Mouse (Mus musculus) frontal cortex, adult 2 months (tissue): ENCODE results near the gene Pitx2. TPM values are rescaled to one million over a fixed set of nuclear protein-coding genes. Genes with fewer than 3 reads are reported as not detected.

ENCODE experiments used
- DNase-seq, 2 experiments: peaks; one replicate each; pipeline ENCODE4 v3.0.0; 2022; ENCODE audit warnings: low spot score in 1 of 2; ENCODE audit errors: extremely low spot score in 1 of 2
- polyA plus RNA-seq: library from polyadenylated mRNA; depleted of rRNA; stranded (reverse); fragments of >200 nt; gene quantifications from 2 replicates; pipeline ENCODE4 v1.2.3, GENCODE M21; 2012; rRNA removed

The Pitx2 gene
- 0.17 TPM in 1 of 2 replicates, not detected in the other for polyA plus RNA-seq

DNA sequence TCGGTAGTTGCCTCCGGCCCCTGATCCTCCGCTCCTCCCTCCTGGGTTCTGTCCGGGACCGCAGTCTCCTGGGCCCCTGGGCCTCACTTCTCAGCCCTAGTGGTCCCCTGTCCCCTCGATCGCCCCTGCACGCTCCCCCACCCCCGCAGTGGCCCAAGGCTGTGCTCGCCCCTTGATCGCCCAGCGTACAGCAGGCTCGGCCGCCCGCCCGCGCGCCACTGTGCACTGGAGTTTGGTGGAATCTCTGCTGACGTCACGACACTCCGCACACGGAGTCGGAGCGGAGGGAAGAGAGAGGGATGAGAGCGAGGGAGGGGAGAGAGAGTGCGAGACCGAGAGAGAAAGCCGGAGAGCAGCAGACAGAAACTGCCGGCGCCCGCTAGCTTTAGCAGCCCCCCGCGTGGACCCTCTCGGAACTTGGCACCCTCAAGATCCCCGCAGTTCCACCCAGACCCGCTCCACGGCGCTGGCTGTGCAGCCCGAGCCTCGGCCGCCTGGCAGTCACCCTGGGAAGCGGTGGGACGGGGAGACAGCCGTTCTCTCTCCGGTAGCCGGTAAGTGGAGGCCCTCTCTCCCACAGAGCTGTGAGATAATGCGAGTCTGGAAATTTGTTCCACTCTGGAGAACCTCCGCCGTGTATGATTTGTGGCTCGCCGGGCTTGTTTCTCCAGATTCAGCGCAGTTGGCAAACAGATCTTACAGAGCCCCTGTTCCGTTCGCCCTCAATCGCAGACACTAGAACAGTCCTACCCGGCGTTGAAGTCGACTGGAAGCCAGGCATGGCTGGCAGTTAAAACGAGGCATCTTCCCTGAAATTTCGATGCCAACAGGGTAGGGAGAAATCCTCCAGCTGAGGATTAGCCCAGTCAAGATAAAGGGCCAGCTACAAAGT lies at the start of gene Pitx2:
Gene Pitx2, plus strand, starts transcription at position 270 of the 892 bp plus-strand sequence.
- no peak for DNase-seq

DNA sequence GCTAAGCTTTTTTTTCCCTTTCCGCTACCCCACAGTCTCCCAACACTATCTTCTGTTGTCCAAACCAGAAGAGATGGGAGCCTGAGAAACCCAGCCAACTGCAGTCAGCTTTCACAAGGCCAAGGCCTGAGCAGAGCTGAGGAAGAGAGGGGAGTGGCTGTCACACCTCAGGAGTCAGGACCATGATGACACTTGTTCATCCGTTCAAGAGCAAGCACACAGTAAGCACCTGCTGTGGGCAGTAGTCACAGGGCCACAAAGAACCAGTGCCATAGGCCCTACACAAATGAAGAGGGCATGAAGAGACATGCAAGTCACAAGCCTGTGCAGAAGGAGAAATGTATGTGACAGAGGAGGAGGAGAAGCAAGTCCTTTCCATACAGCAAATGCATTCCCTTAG lies 49.7 kb upstream of the Pitx2 start:
- no peak for DNase-seq

- no peak for DNase-seq
Measured at GRCm38 (mm10) chr3:129151096-129151685, 48.5 kb upstream of the Pitx2 start.

DNA sequence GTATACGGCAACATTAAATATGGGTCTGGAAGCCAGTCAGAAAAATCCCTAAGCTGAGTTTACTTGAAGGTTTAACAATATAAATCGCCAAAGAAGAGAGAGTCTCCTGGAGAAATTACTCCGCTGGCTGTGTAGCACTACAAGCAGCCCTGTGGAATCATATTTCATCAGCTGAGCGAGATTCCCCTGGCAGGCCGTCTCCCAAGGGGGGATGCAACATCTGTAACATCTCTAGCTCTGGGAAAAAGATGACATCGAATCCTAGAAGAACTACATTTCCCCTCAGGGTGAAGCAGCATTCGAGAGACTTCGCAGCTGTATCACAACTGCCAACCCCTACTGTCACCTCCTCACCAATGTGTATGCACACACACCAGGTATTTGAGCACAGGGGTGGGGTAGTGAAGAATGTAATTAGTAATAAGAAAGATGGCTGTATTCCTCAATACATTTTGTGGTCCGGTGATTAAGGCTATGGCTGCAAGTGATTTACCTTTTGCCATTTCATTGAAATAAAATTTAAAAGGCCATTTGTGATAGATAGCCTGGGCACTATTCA lies 40.8 kb upstream of the Pitx2 start:
- DNase-seq, result no peak

DNA sequence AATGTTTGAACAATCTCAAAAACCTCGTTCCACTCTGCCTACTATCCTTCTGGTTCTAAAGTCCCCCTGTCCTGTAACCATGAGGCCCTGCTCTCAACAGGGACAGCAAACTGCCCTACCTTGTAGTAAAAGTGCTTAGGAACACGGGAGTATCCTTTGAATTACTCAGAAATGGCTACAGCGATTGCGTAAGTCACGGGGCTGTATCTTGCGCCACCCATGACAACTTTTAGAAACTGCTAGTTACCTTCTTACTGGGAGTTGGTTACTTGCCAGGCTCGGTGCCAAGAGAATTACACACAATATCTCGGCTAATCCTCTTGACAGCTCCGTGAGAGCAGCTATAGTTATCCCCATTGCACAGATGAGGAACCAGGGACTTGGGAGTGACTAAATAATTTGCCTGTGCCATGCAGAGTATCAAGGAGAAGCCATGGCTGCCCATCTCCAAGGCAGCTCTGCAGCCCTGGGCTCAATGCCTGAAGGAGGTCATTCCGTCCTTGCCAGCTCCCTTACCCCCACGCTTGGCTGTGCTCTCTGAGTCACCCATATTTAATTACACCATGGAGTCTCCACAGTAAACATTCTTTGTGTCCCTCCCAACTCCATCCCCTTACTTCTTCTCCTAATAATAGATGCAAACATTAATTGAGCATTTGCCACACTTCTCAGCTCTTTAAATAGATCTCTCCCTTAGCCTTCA lies 38.2 kb upstream of the Pitx2 start:
- DNase-seq, result no peak

DNA sequence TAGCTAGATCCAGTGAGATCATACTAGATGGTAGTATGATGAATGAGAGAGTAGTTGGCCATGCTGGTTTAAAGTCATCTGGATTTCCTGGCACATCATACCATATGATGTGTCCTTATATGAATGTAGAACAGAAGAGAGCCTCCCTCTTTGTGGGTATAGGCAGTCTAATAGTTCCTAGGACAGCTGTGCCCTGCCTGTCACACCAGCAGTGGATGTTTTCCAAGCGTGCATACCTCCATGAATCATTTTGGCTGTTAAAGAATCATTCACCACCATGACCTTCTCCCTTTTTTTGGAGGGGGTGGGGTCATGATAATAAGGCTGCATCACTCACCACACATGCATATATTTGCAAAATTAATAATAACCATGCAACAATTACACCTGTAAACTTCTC lies 35.4 kb upstream of the Pitx2 start:
- DNase-seq, result no peak

- DNase-seq, result no peak
Measured at GRCm38 (mm10) chr3:129165715-129166114, 34.0 kb upstream of the Pitx2 start.

DNA sequence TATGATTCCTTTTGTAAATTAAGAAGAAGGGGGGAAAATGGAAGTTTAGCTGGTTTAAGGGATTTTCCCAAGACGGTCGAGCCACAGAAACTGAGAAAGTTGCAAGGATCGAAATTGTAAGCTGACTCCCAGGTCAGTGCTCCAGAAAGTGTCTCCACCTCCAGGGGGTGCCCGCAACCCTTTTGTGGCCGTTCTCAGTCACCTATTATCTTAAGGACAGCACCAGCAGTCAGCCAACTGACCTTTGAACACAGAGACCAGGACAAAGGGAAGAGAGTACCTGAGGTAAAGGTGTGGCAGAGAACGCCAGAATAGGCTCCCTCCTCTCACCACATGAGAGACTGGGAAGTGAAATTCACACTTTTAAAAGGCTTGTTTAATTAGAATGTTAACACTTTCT lies 33.0 kb upstream of the Pitx2 start:
- no peak for DNase-seq

DNA sequence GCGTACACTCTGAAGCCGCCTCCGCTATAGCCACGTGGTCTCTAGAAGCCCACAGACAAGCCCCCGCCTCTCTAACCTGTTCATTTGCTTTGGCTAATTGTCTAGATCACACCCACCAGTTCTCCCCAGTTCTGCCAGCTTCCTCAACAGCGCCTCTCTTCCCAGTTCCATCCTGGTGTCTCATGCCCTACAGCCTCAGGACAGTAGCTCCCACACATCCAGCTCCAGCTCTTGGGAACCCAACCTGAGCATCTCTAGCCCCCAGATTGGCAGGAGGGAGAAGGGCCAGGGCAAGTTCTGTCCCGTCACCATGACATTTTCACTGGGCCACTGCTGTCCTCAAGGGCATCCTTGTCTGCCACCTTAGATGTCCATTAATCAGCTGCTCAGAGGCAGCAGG lies 29.3 kb upstream of the Pitx2 start:
- DNase-seq, result no peak

DNA sequence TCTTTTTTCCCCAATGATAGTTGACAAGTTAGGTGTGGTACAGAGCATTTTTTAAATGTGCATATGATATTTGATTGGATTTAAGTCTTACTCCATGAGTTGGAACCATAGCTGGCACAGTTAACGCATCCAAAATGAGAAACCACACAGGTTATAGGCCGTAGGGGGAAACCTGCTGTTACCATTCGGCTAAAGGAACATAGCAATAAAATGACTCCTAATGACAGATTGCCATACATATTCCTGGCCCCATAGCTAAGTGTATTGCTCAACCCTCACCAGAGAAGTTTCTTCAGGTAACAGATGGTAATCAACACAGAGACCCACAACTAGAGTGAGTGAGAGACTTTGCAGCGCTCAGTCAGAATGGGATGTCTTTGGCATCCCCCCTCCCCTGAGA lies 27.9 kb upstream of the Pitx2 start:
- no peak for DNase-seq

GRCm38 (mm10) chr3:129194436-129194835 lies 5.2 kb upstream of the Pitx2 start:
- DNase-seq, result no peak

DNA sequence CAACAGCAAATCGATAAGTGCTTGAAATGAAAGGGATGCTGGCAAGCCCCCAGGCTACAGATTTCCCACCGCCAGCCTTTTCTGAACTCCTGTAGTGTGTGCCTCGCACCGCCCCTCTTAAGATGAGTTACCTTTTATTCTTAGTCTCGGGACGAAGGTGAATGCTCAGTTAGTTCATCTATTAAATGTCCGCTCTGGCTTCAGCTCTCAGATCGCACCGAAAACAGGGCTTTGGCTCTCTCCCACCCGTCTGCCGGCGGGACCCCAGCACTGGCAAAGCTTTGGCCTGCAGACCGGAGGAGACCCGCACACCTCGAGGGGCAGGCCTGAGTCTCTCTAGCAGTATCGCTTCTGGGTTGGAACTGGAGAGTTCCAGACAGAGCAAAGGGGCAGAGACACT lies 4.6 kb upstream of the Pitx2 start:
- no peak for DNase-seq

DNA sequence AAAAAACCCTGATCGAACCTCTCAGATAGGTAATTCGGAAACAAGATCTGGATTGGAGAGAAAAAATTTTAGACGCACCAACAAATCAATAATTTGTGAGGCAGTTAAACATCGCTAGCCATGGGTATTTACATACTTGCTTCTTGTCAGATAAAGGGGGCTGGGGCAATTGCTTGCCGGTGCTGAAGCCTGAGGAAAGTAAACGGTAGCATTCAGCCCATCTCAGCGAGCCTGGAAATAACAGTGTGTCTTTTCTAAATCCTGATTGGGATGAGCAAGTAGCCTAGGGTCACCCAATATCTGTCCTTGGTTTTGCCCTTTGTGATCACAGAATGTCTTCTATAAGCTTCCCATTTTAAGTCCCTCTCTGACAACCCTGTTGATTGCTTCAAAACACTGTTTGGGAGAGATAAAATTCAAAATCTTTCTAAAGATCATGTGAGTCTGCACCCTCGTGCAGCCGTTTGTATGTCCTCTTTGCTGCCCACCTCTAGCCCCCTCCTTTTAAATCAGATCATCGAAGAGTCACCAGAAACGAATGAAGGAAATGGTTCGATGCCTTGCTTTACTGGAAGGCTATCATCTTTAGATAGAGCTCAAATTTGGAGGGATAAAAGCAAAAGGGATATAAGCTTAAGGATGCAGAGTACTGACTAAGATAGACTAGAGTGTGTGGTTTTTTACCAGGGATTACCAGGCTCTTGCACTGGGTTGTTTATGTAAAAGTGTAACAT lies 3.7 kb upstream of the Pitx2 start:
- no peak for DNase-seq

- no peak for DNase-seq
Measured at GRCm38 (mm10) chr3:129196550-129196919, 3.1 kb upstream of the Pitx2 start.

- DNase-seq, result no peak
Measured at GRCm38 (mm10) chr3:129197035-129197434, 2.6 kb upstream of the Pitx2 start.

DNA sequence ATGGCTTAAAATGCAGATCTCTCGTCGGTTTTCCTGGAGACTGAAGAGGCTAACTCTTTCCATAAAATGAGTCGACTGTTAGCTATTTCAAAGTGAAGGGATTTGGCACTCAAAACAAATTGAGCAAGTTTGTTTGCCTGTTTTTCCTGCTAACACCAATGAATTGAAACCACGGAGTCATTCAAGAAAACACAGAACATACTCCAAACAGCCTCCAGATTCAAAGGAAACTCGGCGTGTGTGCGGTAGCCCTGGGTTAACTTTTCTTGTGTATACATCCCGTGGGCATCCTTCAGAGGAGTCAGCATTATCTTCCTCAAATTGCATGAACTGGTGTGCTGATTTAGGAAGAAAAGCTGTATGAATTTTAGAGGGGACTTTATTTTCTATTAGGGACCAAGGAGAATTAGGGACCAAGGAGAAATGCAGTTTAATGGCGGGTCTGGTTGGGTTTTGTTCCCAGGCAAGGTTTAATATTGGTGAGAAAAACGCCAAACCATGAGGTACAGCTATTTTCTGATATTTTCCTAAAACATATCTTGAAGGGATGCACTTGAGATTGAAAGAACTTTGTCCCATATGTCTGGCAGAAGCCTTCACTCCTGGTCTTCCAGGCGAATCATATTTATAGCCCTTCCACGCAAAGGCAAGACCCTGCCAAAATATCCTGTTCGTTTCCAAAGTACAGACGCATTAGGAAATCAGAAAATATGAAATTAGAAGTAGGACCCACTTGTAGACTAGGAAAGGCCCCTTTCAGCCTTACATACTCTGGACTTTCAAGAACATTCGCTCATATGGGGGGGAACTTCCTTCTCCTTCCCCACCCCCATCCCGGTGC lies 1.7 kb upstream of the Pitx2 start:
- no peak for DNase-seq

DNA sequence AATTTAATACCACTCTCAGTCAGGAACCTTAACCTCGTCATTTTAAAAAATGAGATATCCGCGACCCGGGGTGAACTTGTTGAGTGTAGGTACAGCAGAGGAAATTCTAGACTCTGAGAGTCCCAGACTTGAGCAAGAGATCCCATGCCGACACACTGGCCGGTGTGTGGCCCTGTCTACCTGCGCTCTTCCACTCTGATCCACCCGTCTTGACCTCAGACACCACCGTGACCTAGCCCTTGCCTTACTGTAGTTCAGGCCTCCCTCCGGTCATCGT lies 1.1 kb upstream of the Pitx2 start:
- DNase-seq, result no peak

DNA sequence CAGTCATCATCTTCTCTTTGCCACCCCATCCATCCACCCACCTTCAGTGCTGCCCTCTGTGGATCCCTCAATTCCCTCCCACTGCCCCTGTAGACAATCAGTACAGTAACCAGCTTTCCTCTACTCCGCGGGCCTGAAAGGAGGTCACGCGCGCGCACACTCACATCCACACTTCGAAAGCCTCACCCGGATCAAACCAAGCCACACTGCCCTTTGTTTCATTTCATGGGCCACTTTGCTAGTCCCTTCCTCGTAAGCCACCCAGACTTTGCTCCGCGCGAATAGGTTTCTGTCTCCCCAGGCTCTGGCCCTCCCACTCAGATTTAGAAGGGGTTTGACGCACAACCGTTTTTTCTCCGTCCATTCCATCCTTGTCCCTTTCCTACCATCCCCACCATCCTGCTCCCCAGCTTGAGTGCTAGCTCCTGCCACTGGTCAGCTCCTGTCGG lies 494 bp upstream of the Pitx2 start:
- no peak for DNase-seq

GRCm38 (mm10) chr3:129200501-129200890 lies 818 bp downstream of the Pitx2 start:
- no peak for DNase-seq

GRCm38 (mm10) chr3:129201156-129201555 lies 1.5 kb downstream of the Pitx2 start:
- no peak for DNase-seq
